Mouse (Mus musculus): ENCODE results near the gene Lenep. TPM values are rescaled to one million over a fixed set of nuclear protein-coding genes. Genes with fewer than 3 reads are reported as not detected.
"Not testable (repeated sequence)": the region's sequence is repeated elsewhere in the genome, so short reads cannot be mapped to it uniquely, and the experiment has no call there.

Gene Lenep
- polyA plus RNA-seq, 1 experiment: 4.6 TPM

DNA sequence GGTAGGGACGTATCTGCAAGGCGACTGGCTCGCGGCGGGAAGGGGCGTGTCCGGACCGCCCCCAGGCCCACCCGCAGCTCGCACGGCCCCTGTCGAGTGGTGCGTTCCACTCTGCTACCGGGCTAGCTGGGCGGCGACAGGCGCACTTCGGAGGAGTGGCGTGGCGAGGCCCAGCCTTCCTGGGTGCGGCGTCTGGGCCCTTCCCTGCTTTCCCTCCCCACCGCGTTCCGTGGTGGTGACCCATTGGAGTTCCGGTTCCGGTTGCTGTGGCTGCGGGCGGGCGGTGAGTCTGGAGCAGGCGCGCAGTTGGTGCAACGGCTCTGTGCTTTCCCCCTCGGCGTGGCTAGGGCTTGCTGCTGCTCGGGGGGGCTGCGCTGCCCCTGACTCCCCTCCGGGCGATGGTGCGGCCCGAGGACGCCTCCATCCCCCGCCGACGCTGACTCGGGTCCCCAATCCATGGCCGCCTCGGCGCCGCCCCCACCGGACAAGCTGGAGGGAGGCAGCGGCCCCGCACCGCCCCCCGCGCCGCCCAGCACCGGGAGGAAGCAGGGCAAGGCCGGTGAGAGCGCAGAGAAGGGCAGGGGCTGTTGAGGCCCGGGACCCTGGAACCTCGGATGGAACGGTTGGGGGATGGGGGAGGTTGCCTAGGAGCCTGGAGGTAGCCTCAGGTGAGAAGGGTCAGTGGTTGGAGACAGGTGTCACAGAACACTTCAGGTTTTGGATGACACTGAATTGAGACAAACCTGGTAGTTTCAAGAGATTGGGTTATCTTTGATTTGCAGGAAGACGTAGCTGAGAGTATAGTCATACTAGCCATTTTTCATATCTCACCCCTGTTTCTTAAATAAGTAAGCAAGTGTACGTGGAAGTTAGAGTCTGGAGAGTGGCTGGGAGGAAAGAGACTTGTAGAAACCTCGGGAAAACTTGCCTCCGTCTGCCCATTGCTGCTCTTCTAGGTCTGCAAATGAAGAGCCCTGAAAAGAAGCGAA lies 27.9 kb upstream of the Lenep start, which contains the start of gene Pygo2:
TSS of gene Pygo2 (plus strand) at position 44 of the 989 bp plus-strand sequence.
- TF ChIP-seq CTCF (IDR thresholded peaks at IDR 0.05; ENCODE audit: borderline replicate concordance, extremely low read depth, insufficient read depth, insufficient read length): no peak
- peak; percentile 53; the same call in 1 of the 2 replicates for TF ChIP-seq POLR2A (IDR thresholded peaks at IDR 0.05; ENCODE audit: borderline replicate concordance, extremely low read depth, insufficient read depth, insufficient read length, poor library complexity, severe bottlenecking)
- peak; percentile 99 for DNase-seq (ENCODE audit: low read depth)

DNA sequence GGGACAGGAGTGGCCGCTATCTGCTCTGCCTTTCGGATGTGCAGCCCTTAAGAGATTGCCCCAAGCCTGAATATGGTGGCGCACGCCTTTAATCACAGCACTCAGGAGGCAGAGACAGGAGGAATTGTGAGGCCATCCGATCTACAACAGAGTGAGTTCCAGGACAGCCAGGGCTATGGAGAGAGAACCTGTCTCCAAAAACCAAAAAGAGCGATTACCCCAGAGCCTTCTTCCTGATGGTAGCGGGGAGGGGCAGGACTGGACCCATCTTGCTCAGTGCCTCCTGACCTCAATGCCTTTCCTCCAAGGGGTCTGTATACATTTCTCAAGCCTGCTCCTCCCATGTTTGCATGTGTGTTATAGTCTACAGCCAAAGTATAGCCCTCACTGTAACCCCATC lies 26.4 kb upstream of the Lenep start:
- not testable (repeated sequence) for DNase-seq (ENCODE audit: low read depth)

DNA sequence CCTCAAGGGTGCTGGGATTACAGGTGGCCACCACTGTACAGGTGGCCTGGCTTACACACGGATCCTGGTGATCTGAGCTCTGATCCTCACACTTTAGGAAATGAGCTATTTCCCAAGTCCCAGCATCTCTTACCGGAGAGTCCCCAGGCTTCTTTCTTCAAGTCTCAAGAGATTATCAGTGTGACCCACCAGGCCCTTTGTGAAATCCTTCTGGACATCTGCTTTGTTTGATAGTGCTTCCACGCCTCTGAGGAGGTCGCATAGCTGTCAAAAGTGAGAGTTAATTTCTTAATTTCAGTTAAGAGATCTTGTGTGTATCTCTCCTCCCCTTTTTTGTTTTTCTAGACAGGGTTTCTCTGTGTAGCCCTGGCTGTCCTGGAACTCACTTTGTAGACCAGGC lies 23.3 kb upstream of the Lenep start:
- DNase-seq (ENCODE audit: low read depth): no peak
- TF ChIP-seq POLR2A (IDR thresholded peaks at IDR 0.05; ENCODE audit: borderline replicate concordance, extremely low read depth, insufficient read depth, insufficient read length, poor library complexity, severe bottlenecking) (no peak), CTCF (IDR thresholded peaks at IDR 0.05; ENCODE audit: borderline replicate concordance, extremely low read depth, insufficient read depth, insufficient read length) (no peak)

DNA sequence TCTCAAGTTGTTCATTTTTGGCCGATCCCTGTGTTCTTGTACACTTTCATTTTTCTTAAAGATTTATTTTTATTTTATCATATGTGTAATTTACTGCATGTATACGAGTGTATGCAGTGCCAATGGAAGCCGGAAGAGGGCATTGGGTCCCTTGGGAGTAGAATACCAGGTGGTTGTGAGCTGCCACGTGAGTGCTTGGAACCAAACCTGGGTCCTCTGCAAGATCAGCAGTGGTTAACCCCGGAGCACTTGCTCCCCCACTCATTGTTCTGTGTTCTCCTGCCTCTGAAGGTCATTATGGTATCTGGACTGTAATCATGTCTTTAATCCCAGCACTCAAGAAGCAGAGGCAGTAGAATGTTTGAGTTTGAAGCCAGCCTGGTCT lies 22.5 kb upstream of the Lenep start:
- TF ChIP-seq CTCF (IDR thresholded peaks at IDR 0.05; ENCODE audit: borderline replicate concordance, extremely low read depth, insufficient read depth, insufficient read length): no peak
- no peak for DNase-seq (ENCODE audit: low read depth)

DNA sequence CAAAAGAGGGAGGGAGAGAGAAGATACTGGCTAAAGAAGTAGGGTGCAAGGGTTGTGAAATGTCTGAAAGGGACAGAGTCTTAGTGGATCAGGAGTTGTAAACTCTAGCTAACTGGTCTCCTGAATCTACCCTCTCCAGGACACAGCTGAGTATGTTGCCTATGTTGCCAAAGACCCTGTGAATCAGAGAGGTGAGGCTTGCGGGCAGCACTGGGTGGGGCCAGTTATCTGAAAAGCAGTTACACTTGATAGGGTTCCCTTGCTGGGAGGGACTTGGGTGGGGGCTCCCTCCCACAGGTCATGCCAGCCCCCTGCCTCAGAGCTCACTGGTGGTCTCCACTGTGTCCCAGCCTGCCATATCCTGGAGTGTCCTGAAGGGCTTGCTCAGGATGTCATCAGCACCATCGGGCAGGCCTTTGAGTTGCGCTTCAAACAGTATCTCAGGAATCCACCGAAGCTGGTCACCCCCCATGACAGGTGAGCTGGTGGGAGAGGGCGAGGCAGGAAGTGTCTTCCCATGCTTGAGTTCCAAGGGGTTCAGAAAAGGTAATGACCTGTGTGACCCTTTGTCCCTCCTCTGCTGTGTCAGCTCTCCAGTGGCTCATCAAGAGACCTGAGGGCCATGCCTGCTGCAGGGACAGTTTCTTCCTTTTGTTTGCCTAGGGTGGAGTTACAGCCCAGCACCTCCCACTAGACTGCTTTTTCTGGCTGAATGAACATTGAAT lies 22.0 kb upstream of the Lenep start:
- no peak for TF ChIP-seq CTCF (IDR thresholded peaks at IDR 0.05; ENCODE audit: borderline replicate concordance, extremely low read depth, insufficient read depth, insufficient read length)
- no peak for TF ChIP-seq POLR2A (IDR thresholded peaks at IDR 0.05; ENCODE audit: borderline replicate concordance, extremely low read depth, insufficient read depth, insufficient read length, poor library complexity, severe bottlenecking)
- no peak for DNase-seq (ENCODE audit: low read depth)

DNA sequence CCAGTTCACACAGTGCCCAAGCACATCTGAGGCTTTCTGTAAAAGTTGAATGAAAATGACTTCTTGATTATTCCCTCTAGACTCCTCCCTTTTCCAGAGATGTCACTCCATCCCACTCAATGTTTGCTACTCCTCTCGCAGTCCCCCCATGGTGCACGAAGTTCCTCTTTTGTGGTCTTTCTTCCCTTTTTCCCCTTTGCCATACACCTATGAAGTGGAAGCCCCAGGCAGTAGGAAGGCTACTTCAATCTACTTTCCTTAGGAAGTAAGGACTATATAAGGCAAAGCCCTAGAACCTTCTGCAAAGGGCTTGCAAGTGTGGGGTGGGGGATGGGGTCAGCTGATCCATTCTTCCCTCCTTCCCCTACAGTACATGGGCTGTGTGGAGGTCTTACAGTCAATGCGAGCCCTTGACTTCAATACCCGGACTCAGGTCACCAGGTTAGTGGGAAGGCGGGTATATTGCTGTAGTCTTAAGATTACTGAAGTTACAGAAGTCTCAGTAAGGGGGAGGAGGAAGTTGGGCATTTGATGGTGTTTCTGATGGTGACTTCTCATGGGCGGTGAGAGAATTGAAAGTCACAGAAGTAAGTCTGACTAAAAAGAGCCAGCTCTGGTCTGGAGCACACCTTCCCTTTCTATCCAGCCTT lies 20.1 kb upstream of the Lenep start:
- TF ChIP-seq CTCF (IDR thresholded peaks at IDR 0.05; ENCODE audit: borderline replicate concordance, extremely low read depth, insufficient read depth, insufficient read length) (no peak), POLR2A (IDR thresholded peaks at IDR 0.05; ENCODE audit: borderline replicate concordance, extremely low read depth, insufficient read depth, insufficient read length, poor library complexity, severe bottlenecking) (no peak)
- DNase-seq (ENCODE audit: low read depth): no peak

DNA sequence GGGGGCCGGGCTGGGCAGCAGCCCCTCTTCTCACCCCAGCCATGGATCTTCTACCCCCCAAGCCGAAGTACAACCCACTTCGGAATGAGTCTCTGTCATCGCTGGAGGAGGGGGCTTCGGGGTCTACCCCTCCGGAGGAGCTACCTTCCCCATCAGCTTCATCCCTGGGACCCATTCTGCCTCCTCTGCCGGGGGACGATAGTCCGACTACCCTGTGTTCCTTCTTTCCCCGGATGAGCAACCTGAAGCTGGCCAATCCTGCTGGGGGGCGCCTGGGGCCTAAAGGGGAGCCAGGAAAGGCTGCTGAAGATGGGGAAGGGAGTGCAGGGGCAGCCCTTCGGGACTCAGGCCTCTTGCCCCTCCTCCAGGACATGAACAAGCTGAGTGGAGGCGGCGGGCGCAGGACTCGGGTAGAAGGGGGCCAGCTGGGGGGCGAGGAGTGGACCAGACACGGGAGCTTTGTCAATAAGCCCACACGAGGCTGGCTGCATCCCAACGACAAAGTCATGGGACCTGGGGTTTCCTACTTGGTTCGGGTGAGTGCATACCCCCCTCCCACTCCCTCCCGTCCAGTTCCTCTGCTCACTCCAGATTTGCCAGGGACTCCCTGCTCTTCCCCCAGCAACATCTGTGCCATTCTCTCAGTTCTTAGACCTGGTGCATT lies 19.3 kb upstream of the Lenep start:
- TF ChIP-seq POLR2A (IDR thresholded peaks at IDR 0.05; ENCODE audit: borderline replicate concordance, extremely low read depth, insufficient read depth, insufficient read length, poor library complexity, severe bottlenecking) (no peak), CTCF (IDR thresholded peaks at IDR 0.05; ENCODE audit: borderline replicate concordance, extremely low read depth, insufficient read depth, insufficient read length) (no peak)
- DNase-seq (ENCODE audit: low read depth): peak; percentile 19

DNA sequence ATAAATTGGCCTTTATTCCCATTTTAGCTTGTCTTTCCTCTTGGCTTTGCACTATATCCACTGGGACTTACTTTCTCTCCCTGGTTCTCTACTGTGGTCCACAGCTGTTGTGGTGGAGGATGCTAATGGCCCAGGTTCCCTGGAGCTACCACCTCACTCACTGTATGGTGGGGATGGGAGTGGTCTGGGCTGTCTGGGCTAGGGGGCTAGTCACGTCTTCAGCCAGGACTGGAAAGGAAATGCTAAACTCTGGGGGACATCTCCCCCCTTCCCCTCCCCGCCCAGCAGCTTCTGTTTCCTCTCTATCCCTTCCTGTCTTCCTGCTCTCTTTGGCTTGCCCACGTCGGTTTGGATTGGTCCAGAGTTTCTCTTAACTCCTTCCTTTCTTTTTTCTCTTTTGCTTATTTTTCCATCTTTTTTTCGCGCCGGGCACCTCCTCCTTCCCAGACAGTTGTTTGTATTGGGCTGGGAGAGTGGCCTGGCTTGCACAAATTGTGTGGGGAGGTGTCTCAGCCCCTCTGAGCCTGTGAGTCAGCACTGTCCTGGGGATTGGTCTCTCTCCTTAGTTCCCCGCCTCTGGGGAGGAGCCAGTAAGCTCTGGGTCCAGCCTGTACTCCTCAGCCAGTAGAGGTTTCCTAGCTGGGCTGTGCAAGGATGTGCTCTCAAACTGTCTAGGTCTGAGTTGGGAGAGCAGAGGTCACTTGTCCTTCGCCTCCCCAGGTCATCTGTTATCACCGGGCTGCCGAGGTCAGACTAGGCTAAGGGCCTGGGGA lies 18.6 kb upstream of the Lenep start:
- DNase-seq (ENCODE audit: low read depth): peak; percentile 78
- TF ChIP-seq CTCF (IDR thresholded peaks at IDR 0.05; ENCODE audit: borderline replicate concordance, extremely low read depth, insufficient read depth, insufficient read length) (no peak), POLR2A (IDR thresholded peaks at IDR 0.05; ENCODE audit: borderline replicate concordance, extremely low read depth, insufficient read depth, insufficient read length, poor library complexity, severe bottlenecking) (no peak)

DNA sequence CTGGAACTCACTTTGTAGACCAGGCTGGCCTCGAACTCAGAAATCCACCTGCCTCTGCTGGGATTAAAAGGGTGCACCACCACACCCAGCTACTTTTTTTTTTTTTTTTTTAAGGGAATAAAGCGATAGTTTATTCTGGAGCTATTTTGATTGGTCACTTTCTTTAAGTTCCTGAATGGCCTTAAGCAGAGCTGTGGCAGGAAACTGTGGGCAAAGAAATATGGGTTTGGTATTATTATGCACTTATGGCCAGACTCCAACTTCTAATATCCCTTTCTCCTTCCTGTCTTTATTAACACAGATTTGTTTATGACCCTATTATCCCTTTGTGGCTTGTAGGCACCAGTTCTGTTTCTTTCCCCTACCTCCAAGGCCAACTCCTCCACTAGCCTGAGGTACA lies 17.8 kb upstream of the Lenep start:
- no peak for DNase-seq (ENCODE audit: low read depth)
- TF ChIP-seq POLR2A (IDR thresholded peaks at IDR 0.05; ENCODE audit: borderline replicate concordance, extremely low read depth, insufficient read depth, insufficient read length, poor library complexity, severe bottlenecking) (no peak), CTCF (IDR thresholded peaks at IDR 0.05; ENCODE audit: borderline replicate concordance, extremely low read depth, insufficient read depth, insufficient read length) (no peak)

DNA sequence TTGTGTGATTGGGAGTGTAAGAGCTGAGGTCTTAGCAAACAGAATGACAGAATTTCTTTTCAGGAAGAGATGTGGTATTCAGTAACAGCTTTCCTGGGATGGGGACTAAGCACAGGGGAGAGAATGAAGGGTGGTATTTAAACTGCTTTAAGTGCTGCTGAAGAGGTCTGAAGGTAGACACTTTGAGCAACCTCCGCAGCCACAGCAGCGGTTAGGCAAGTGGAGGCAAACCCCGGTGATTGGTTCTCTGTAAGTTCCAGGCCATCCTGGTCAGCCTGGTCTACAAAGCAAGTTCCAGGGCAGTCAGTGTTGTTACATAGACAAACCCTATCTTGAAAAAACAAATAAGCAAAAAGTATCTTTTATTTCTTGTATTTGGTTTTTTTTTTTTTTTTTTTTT lies 17.4 kb upstream of the Lenep start:
- no peak for DNase-seq (ENCODE audit: low read depth)
- TF ChIP-seq POLR2A (IDR thresholded peaks at IDR 0.05; ENCODE audit: borderline replicate concordance, extremely low read depth, insufficient read depth, insufficient read length, poor library complexity, severe bottlenecking) (no peak), CTCF (IDR thresholded peaks at IDR 0.05; ENCODE audit: borderline replicate concordance, extremely low read depth, insufficient read depth, insufficient read length) (no peak)

All from brain, embryonic 14.5 days (tissue).